Mouse (Mus musculus) embryonic fibroblast, embryonic 13.5 days (primary cell): ENCODE measurements around the gene Spata31d1b.

ENCODE experiments used
- CTCF ChIP-seq: IDR thresholded peaks from 2 replicates; pipeline ENCODE4 v1.5.1; 2011; ENCODE audit warnings: mild to moderate bottlenecking, control low read depth, low read length, moderate library complexity, borderline replicate concordance; ENCODE audit not compliant: insufficient read depth
- POLR2A ChIP-seq: IDR thresholded peaks from 2 replicates; pipeline ENCODE4 v1.6.1; 2011; ENCODE audit warnings: low read depth, mild to moderate bottlenecking, control low read depth, low read length, moderate library complexity

DNA sequence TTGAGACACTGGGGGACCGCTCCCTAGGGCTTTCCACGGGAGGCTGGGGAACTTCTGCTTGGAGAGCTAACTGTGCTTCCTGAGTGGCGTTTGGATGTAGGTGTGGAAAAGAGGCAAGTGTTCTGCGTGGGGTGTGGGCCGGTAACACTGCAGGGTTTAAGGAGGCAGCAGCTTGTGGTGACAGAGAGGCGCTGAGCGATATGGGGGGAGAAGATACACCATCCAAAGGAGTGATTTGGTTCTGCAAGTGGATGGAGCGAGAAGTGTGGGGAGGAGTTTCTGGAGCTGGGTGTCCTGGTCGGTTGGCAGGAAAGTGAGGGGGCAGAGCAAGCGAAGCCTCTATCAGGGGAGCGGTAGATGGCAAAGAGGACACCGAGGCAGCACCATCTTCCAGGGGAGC lies 8.6 kb upstream of the Spata31d1b start:
- TF ChIP-seq CTCF (no peak), POLR2A (no peak)
